Mouse (Mus musculus) kidney, adult 11 months (tissue): ENCODE data around the gene Gm14180.
"Not testable (repeated sequence)": the region's sequence is repeated elsewhere in the genome, so short reads cannot be mapped to it uniquely, and the experiment has no call there.

Experiments
- DNase-seq: peaks from one replicate; pipeline ENCODE4 v3.0.0; 2022

The Gm14180 gene

DNA sequence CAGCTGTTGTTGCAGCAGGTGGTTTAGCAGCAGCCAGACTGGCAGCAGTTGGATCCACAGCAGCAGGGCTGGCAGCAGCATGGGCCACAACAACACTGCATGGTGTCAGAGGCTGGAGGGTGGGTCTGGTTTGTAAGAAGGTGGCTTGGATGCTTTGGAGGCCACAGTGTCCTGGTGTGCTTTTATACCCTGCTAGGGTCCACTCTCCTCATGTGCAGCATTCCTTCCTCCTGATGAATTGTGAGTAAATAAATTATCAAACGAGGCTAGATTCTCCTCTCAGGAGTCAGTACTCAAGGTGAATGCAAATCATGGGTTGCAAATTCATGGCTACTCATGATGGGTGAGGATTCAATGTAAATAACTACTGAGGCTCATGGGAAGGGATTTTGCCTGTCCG is at the start of gene Gm14180:
TSS of gene Gm14180 (minus strand) at position 101 of the 400 bp plus-strand sequence.
- no peak for DNase-seq

DNA sequence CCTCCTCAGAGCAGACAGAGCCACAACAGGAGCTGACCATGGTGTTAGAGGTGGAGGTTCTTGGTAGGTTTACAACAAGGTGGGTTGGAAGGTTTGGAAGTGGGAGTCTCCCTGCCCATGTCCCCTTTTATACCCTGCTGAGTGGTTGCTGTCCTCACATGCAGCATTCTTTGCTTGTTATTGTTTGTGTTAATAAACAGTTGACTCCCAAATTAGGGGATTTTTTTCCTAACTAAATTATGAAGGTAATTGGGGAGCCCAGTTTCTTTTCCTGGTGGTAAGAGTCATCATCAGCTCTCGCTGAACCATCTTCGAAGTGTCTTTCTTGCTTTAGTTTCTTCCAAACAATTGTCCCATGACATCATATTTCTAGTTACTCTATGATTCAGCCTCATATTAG is 46.5 kb upstream of the Gm14180 start, which contains the start of gene Krtap4-8:
TSS of gene Krtap4-8 (minus strand) at position 101 of the 400 bp plus-strand sequence.
- no peak for DNase-seq

DNA sequence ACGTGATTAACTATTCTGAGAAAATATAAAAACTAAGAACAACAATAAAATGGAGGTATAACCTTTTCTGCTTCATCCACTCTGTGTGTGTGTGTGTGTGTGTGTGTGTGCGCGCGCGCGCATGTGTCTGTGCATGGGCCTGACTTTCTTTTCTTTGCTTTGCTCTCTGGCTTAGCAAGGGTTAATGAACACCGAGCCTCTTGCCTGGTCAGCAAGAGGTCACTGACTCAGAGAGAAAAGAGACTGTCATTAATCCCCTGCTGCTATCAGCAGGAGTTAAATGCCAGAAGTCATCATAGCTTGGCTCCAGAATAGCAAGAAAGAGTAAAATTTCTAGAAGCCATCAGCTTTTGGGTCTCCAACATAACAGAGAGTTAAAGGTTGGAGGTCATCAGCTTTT is 44.3 kb upstream of the Gm14180 start:
- DNase-seq, result peak; percentile 5

DNA sequence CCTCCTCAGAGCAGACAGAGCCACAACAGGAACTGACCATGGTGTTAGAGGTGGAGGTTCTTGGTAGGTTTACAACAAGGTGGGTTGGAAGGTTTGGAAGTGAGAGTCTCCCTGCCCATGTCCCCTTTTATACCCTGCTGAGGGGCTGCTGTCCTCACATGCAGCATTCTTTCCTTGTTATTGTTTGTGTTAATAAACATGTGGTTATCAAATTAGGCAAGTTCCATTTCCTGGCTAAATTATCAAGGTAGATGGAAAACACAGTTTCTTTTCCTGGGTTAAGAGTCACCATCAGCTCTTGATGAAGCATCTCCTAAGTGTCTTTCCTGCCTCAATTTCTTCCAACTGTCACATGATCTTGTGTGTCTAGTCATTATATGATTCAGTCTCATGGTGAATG is 38.7 kb upstream of the Gm14180 start, which contains the start of gene Gm11595:
TSS of gene Gm11595 (minus strand) at position 101 of the 400 bp plus-strand sequence.
- DNase-seq, result not testable (repeated sequence)

DNA sequence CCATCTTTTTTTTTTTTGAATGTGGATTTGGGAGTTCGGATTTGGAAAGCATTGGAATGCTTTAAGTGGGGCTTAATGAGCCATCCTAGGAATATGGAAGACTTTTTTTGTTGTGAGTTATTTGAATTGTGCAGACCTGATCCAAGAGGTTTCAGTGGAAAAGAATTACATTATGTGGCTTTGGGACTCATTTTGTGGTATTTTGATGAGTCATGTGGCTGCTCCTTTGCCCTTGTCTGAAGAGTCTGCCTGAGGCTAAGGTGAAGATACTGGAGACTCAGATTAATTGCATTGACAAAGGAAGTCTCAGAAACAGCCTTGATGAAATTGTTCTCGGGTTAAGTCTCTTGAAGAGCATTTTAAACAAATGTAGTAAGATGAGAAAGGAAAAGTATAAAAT is 34.3 kb upstream of the Gm14180 start:
- no peak for DNase-seq

DNA sequence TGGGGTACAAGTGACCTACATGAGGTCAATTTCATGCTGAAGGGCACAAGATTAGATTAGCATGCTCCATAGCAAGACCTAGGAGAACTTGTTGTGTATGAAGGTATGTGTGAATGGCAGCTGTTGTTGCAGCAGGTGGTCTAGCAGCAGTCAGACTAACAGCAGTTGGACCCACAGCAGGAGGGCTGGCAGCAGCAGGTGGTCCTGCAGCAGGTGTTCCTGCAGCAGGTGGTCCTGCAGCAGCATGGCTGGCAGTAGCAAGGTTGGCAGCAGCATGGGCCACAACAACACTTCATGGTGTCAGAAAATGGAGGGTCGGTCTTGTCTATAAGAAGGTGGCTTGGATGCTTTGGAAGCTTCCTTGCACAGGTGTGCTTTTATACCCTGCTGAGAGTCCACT is 24.8 kb upstream of the Gm14180 start:
- no peak for DNase-seq

DNA sequence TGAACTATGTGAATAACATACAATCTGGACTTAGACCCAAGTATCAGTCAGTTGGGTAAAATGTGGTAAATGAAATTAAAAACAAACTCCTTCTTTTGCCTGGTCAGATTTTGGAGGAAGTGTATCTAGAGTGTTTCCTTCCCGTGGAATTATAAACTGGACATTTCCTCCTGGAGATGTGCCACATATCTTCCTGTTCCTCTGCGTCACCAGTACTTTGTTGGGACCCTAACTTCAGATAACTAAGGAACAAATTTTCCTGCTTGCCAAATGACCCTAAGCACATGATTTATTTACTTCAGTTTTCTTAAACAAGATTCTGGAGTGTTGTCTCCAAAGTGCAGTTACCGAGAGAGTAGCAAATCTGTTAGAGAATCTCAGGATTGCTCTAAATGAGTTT is 9.9 kb upstream of the Gm14180 start:
- DNase-seq, result no peak

DNA sequence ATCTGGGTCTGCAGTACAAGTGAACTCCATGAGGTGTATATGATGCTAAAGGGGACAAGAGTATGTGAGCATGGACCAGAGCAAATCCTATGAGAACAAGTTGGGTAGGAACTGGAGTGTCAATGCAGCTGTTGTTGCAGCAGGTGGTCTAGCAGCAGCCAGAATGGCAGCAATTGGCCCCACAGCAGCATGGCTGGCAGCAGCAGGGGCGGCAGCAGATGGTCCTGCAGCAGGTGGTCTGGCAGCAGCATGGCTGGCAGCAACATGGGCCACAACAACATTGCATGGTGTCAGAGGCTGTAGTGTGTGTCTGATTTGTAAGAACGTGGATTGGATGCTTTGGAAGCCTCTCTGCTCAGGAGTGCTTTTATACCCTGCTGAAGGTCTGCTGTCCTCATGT is 10.0 kb downstream of the Gm14180 start:
- no peak for DNase-seq

DNA sequence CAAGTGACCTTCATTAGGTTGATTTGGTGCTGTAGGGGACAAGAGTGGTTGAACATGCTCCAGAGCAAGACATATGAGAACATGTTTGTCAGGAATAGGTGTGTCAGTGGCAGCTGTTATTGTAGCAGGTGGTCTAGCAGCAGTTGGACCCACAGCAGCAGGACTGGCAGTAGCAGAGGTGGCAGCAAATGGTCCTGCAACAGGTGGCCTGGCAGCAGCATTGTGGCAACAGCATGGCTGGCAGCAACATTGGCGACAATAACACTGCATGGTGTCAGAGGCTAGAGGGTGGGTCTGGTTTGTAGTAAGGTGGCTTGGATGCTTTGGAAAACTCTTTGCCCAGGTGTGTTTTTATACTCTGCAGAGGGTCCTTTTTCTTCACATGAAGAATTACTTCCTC is 15.3 kb downstream of the Gm14180 start:
- DNase-seq, result no peak

DNA sequence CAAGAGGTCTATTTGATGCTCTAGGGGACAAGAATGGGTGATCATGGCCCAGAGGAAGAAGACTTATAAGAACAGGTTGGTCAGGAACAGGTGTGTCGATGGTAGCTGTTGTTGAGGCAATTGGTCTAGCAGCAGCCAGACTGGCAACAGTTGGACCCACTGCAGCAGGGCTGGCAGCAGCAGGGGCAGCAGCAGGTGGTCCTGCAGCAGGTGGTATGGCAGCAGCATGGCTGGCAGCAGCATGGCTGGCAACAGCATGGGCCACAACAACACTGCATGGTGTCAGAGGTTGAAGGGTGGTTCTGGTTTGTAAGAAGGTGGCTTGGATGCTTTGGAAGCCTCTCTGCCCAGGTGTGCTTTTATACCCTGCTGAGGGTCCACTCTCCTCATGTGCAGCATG is 43.6 kb downstream of the Gm14180 start, which contains the start of gene Gm14190:
TSS of gene Gm14190 (minus strand) at position 278 of the 400 bp plus-strand sequence.
- DNase-seq, result no peak

DNA sequence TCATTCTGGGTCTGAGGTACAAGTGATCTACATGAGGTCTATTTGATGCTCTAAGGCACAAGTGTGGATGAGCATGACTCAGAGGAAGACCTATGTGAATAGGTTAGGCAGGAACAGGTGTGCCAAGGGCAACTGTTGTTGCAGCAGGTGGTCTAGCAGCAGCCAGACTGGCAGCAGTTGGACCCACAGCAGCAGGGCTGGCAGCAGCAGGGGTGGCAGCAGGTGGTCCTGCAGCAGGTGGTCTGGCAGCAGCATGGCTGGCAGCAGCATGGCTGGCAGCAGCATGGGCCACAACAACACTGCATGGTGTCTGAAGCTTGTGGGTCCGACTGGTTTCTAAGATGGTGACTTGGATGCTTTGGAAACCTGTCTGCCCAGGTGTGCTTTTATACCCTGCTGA is 48.9 kb downstream of the Gm14180 start:
- not testable (repeated sequence) for DNase-seq
